Mouse (Mus musculus) forebrain, embryonic 16.5 days (tissue): ENCODE measurements around the gene Panx3. TPM values are rescaled to one million over a fixed set of nuclear protein-coding genes. Genes with fewer than 3 reads are reported as not detected.

Experiments used
- ATAC-seq: fragments of 200-750 bp; cut with Nextera tagmentation; 2 replicates; pipeline ENCODE4 v1.8.0; 2017; ENCODE audit warnings: mild to moderate bottlenecking, moderate library complexity
- H3K27ac ChIP-seq: fragments of 300-500 bp; sonication (generic); 2 replicates; pipeline ENCODE4 v1.5.1; 2014; ENCODE audit warnings: low read length, control low read depth
- H3K27me3 ChIP-seq: fragments of 300-500 bp; sonication (generic); replicated peaks from 2 replicates; pipeline ENCODE4 v1.6.1; 2014; ENCODE audit warnings: low read length; ENCODE audit not compliant: control insufficient read depth, insufficient read depth
- H3K36me3 ChIP-seq: fragments of 300-500 bp; sonication (generic); 2 replicates; pipeline ENCODE4 v1.6.1; 2014; ENCODE audit not compliant: control insufficient read depth, insufficient read depth
- H3K4me1 ChIP-seq: fragments of 300-500 bp; sonication (generic); replicated peaks from 2 replicates; pipeline ENCODE4 v1.6.1; 2014; ENCODE audit warnings: low read length; ENCODE audit not compliant: control insufficient read depth, insufficient read depth
- H3K4me2 ChIP-seq: fragments of 300-500 bp; sonication (generic); 2 replicates; pipeline ENCODE4 v1.6.1; 2014; ENCODE audit warnings: mild to moderate bottlenecking, low read length, control low read depth
- H3K4me3 ChIP-seq: fragments of 300-500 bp; sonication (generic); replicated peaks from 2 replicates; pipeline ENCODE4 v1.5.1; 2014; ENCODE audit warnings: mild to moderate bottlenecking, low read length, control low read depth
- H3K9ac ChIP-seq: fragments of 300-500 bp; sonication (generic); replicated peaks from 2 replicates; pipeline ENCODE4 v1.6.1; 2014; ENCODE audit warnings: low read depth, low read length, control low read depth
- H3K9me3 ChIP-seq: fragments of 300-500 bp; sonication (generic); 2 replicates; pipeline ENCODE4 v1.6.1; 2016; ENCODE audit warnings: low read length; ENCODE audit not compliant: control insufficient read depth
- WGBS: fragments of 180-500 bp; shearing (Covaris S2); extraction: QIAGEN DNeasy Blood & Tissue Kit; methylation state at CpG from one replicate; pipeline ENCODE4 v1.1.7; 2014; 5-methylcytosine and 5-hydroxymethylcytosine counted together
- polyA plus RNA-seq: library from polyadenylated mRNA; unstranded; fragments of >200 nt; fragmentation: Nextera tagmentation; extraction: Ambion mirVana; gene quantifications from 2 replicates; pipeline ENCODE4 v1.2.1, GENCODE M21; 2015

The Panx3 gene
- polyA plus RNA-seq: 0.96 TPM in 1 of 2 replicates, not detected in the other

DNA sequence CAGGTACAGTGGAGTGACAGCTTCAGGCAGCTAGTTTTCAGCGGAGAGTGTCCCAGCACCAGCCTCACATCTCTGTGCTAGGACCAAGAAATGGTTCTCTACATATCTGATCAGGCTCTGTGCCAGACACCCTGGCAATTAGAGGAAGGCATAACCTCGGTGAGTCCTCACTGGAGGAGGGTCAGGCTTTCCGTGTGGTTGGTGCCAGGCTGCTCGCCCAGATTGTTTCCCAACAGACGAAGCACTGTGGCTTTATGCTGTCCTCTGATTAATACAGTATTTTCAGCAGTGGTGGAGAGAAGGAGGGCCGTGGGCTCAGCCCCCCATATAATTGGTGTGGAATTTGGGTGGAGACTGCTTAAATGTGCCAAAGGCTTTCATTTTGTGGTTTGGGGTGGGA is at the start of gene Panx3:
Gene Panx3 (minus strand): TSS at position 121 of the 400 bp plus-strand sequence.
- Histone ChIP-seq H3K36me3 (no peaks in the 10 kb centered on the region), H3K27ac (no peak within 1 kb of the TSS), H3K4me2 (no peak within 1 kb of the TSS), H3K4me3 (no peak within 1 kb of the TSS), H3K9ac (no peak within 1 kb of the TSS), H3K27me3 (no peaks in the 10 kb centered on the region), H3K4me1 (no peaks in the 10 kb centered on the region), H3K9me3 (no peaks in the 10 kb centered on the region)
- no peak for ATAC-seq
- 56% methylated on average over 6 of the region's 6 CpGs for WGBS

DNA sequence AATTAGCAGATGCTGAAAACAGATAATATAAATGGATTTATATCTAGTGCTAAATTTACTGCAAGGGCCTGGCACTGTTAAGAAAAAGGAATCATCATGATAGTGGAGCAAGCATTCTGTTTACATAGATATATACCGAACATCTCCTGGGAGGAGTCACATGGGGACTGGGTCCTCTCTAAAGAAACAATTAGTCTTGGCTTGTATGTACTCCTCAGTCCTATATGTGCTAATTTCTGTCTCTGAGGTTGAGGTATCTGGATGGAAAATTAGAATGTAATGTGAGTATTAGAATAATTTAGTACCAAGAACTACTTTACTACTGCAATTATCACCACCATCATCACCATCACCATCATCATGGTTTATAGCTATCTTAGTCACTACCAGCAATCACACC is 47.1 kb upstream of the Panx3 start, which contains the start of gene Olfr160:
Gene Olfr160 (minus strand): TSS at position 101 of the 400 bp plus-strand sequence.
- 96% methylated on average over 1 of the region's 1 CpGs for WGBS
- no peak within 1 kb of the TSS for H3K4me3 ChIP-seq
- H3K27ac ChIP-seq: no peak within 1 kb of the TSS
- H3K9me3 ChIP-seq: no peaks in the 10 kb centered on the region
- no peaks in the 10 kb centered on the region for H3K27me3 ChIP-seq
- H3K36me3 ChIP-seq: no peaks in the 10 kb centered on the region
- H3K9ac ChIP-seq: no peak within 1 kb of the TSS
- no peaks in the 10 kb centered on the region for H3K4me1 ChIP-seq
- ATAC-seq: no peak
- H3K4me2 ChIP-seq: no peak within 1 kb of the TSS

DNA sequence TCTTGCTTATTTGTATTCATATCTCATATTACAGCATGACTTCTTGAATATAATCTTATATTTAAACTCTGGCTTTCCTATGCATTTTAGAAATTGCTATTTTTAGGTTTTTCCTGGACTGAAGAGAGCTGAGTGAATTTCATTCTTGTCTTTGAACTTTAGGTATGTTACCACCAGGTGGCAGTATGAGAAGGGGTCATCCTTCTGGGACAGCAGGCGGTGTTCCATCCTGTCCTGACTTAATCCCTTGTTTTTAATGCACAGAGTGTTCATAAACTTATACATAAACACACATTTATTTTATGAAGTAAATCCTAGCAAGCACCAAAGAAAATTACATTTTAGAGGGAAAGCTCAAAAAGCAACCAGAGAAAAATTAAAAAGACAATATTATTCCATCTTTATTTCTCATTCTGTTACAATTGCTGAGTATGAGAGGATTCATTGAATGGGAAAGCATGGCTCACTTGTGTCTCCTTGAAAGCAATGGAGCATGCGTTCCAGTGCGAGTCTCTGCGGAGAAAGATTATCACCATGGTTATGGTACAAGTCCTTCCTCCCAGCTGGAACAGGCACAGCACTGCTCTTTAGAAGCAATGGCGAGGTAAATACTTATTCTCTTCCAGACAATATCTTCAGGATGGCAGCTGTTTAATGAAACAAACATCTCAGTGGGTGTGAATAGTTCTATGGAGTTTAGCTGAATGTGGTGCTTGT is 21.1 kb upstream of the Panx3 start:
- H3K9me3 ChIP-seq: no peaks in the 10 kb centered on the region
- H3K27me3 ChIP-seq: no peaks in the 10 kb centered on the region
- H3K4me2 ChIP-seq: no peak overlapping the region
- WGBS: 32% methylated on average over 5 of the region's 5 CpGs
- no peak overlapping the region for H3K27ac ChIP-seq
- H3K4me1 ChIP-seq: no peaks in the 10 kb centered on the region
- no peak overlapping the region for H3K4me3 ChIP-seq
- H3K9ac ChIP-seq: no peak overlapping the region
- no peak for ATAC-seq
- no peaks in the 10 kb centered on the region for H3K36me3 ChIP-seq

DNA sequence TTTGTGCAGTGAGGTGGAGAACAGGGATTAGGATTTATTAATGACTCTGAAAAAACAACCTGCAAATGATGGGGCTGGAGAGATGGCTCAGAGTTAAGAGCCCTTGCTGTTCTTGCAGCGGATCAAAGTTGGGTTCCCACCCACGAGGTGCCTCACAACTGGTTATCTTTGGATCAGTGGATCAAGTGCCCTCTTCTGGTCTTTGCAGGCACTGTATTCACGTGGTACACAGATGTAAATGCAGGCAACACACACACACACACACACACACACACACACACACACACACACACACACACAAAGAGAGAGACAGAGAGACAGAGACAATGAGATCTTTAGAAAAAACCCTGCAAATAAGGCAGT is 18.9 kb upstream of the Panx3 start:
- peak; percentile 54 for ATAC-seq
- Histone ChIP-seq H3K9ac (no peak overlapping the region), H3K27me3 (no peaks in the 10 kb centered on the region), H3K9me3 (no peaks in the 10 kb centered on the region), H3K4me1 (no peaks in the 10 kb centered on the region), H3K4me3 (no peak overlapping the region), H3K4me2 (no peak overlapping the region), H3K36me3 (no peaks in the 10 kb centered on the region), H3K27ac (no peak overlapping the region)
- 30% methylated on average over 3 of the region's 3 CpGs for WGBS

DNA sequence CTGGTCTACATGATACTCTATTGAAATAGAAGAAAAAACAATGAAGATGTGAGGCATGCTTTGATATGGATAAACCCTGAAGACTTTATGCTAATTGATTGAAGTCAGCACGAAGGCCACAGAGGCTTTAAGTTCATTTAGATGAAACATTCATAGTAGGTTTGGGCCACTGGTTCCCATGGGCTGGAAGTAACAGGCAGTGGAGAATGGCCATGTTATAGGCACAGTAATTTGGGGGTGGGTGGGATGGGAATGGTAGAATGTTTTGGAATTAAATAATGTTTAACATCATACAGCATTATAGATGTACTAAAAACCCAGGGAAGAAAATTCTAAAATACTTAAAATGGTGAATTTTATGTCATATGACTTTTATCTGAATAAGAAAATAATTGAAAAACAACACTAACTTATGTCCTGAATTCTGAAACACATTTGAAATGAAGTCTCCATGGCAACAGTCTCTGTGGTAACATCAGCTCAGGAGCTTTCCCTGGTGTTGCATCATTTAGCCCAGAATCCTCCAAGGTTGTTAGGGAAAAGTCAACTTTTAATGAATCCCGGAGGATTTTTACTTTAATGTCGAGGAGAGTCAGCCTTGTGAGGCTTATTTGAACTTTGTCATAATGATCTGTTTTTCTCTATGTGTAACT is 18.4 kb upstream of the Panx3 start:
- Histone ChIP-seq H3K4me2 (no peak overlapping the region), H3K36me3 (no peaks in the 10 kb centered on the region), H3K9me3 (no peaks in the 10 kb centered on the region), H3K4me1 (no peaks in the 10 kb centered on the region), H3K27me3 (no peaks in the 10 kb centered on the region), H3K9ac (no peak overlapping the region), H3K27ac (no peak overlapping the region), H3K4me3 (no peak overlapping the region)
- 63% methylated on average over 3 of the region's 3 CpGs for WGBS
- peak; percentile 80 for ATAC-seq

DNA sequence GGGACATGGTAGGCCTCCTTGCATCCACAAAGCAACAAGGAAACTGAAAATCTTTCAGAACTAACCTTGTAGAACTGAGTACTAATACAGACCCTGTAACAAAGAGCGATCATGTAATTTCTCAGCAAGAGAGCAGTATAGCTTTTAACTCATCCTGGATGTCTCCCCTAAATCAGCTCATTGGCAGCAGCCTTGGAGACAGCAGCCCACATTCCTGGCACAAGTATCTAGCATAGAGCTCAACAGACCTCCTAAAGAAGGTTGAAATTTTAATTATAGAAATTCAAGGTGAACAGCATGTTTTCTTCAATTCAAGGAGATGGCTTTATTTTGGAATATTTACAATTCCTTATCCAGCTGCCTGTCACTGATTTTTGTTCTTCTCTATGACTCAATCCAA is 12.1 kb upstream of the Panx3 start:
- no peak overlapping the region for H3K4me3 ChIP-seq

DNA sequence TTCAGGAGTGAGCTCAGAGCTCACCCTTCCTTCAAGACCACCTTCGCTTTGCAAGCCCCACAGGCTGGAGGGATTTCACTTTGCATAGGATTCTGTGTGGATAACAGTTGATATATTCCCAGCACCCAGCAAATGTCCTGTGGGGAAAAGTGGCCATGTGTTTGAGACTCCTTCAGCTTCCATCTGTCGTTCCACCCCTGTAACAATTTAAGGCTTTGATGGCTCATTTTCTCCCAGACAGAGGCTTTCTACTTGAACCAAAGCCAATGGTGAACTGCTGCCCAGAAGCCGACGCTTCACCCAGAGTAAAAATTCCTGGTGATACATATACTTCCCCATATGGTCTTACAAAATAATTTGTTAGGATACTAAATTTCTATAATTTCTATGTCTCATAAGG is 6.3 kb upstream of the Panx3 start:
- Histone ChIP-seq H3K4me2 (no peak overlapping the region), H3K4me1 (no peaks in the 10 kb centered on the region), H3K9ac (no peak overlapping the region), H3K9me3 (no peaks in the 10 kb centered on the region), H3K4me3 (no peak overlapping the region), H3K36me3 (no peaks in the 10 kb centered on the region), H3K27me3 (no peaks in the 10 kb centered on the region), H3K27ac (no peak overlapping the region)
- 57% methylated on average over 4 of the region's 4 CpGs for WGBS
- no peak for ATAC-seq

More for the DNA sequence above, 12.1 kb upstream of the Panx3 start:
- ATAC-seq: no peak
- H3K4me1 ChIP-seq: no peaks in the 10 kb centered on the region
- no peak overlapping the region for H3K4me2 ChIP-seq
- WGBS: 96% methylated on average over 1 of the region's 1 CpGs
- no peak overlapping the region for H3K27ac ChIP-seq
- H3K9me3 ChIP-seq: no peaks in the 10 kb centered on the region
- no peaks in the 10 kb centered on the region for H3K36me3 ChIP-seq
- H3K27me3 ChIP-seq: no peaks in the 10 kb centered on the region
- H3K9ac ChIP-seq: no peak overlapping the region

DNA sequence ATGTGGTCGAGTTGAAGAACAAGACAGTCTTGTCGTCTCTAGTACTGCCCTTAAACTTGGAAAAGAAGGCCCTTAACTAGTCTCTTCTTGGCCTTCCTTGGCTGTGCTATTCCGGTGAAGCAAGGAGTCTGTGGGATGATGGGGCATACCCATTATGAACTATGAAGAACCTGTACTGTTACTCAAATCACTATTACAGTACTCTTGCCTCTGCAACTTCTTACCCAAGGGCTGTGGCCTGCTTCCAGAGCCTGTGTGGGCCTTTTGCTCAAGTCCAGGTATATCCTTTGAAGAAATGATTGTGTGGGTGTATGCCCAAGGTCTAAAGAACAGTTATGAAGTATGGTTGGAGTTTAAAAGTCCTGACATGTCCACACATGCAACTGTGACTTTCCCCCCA is 1.2 kb upstream of the Panx3 start:
- H3K36me3 ChIP-seq: no peaks in the 10 kb centered on the region
- ATAC-seq: no peak
- no peak overlapping the region for H3K27ac ChIP-seq
- H3K4me1 ChIP-seq: no peaks in the 10 kb centered on the region
- H3K4me2 ChIP-seq: no peak overlapping the region
- WGBS: 84% methylated on average over 3 of the region's 3 CpGs
- no peaks in the 10 kb centered on the region for H3K9me3 ChIP-seq
- no peak overlapping the region for H3K9ac ChIP-seq
- H3K27me3 ChIP-seq: no peaks in the 10 kb centered on the region
- no peak overlapping the region for H3K4me3 ChIP-seq

DNA sequence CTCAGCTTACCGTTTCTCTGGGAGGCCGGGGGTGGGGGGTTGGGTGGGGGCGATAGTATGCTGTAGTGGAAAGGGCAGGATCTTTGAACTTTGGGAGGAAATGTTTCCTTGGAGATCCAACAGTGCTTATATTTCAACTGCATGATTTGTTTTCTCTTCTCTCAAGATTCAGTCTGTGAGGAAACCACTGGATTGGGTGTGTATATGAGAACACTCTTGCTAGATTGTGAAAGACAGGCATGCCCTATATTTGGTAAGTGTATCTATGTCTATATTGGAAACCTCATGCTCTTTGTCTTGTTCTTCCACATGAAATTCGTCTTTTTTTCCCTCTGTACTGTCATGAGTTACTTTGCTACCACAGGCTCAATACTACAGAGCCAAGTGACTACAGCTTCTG is 643 bp upstream of the Panx3 start:
- no peak overlapping the region for H3K4me3 ChIP-seq
- 85% methylated on average over 4 of the region's 4 CpGs for WGBS
- ATAC-seq: no peak

More for the DNA sequence above, 643 bp upstream of the Panx3 start:
- H3K4me1 ChIP-seq: no peaks in the 10 kb centered on the region
- H3K36me3 ChIP-seq: no peaks in the 10 kb centered on the region
- H3K27me3 ChIP-seq: no peaks in the 10 kb centered on the region
- no peak overlapping the region for H3K4me2 ChIP-seq
- no peak overlapping the region for H3K9ac ChIP-seq
- H3K27ac ChIP-seq: no peak overlapping the region
- H3K9me3 ChIP-seq: no peaks in the 10 kb centered on the region
